Mouse (Mus musculus) bone marrow, adult 2 months (tissue): ENCODE results near the gene Adam1b. TPM values are rescaled to one million over a fixed set of nuclear protein-coding genes. Genes with fewer than 3 reads are reported as not detected.

Experiments
- H3K27ac ChIP-seq: fragments of 200-500 bp; 2 replicates; pipeline ENCODE4 v1.5.1; 2012; ENCODE audit warnings: low read depth, mild to moderate bottlenecking, control low read depth, inconsistent platforms, low read length; ENCODE audit not compliant: control insufficient read depth, poor library complexity, insufficient read depth
- H3K4me1 ChIP-seq: fragments of 200-500 bp; 2 replicates; pipeline ENCODE4 v1.6.1; 2011; ENCODE audit warnings: low read length; ENCODE audit not compliant: control insufficient read depth, insufficient read depth
- H3K4me3 ChIP-seq: fragments of 200-500 bp; replicated peaks from 2 replicates; pipeline ENCODE3; 2011; ENCODE audit warnings: mild to moderate bottlenecking, low read depth, low read length, control low read depth; ENCODE audit not compliant: control insufficient read depth
- CTCF ChIP-seq: fragments of 200-500 bp; IDR thresholded peaks from 2 replicates; pipeline ENCODE4 v1.5.1; 2011; ENCODE audit warnings: low read length, control low read depth; ENCODE audit not compliant: control insufficient read depth, insufficient read depth
- POLR2A ChIP-seq: fragments of 200-500 bp; IDR thresholded peaks from 2 replicates; pipeline ENCODE4 v1.6.1; 2011; ENCODE audit warnings: low read depth, mild to moderate bottlenecking, control low read depth, low read length, borderline replicate concordance; ENCODE audit not compliant: control insufficient read depth
- WGBS: fragments of 180-500 bp; shearing (Covaris S2); methylation state at CpG from one replicate; pipeline ENCODE4 v1.1.7; 2018; 5-methylcytosine and 5-hydroxymethylcytosine counted together
- polyA plus RNA-seq: library from polyadenylated mRNA; stranded (reverse); fragments of >200 nt; gene quantifications from 2 replicates; pipeline ENCODE4 v1.2.4, GENCODE M21; 2011; ENCODE audit warnings: low replicate concordance; ENCODE audit not compliant: missing spikeins, insufficient read depth, insufficient read length

The Adam1b gene
- polyA plus RNA-seq, 1 experiment = not detected

DNA sequence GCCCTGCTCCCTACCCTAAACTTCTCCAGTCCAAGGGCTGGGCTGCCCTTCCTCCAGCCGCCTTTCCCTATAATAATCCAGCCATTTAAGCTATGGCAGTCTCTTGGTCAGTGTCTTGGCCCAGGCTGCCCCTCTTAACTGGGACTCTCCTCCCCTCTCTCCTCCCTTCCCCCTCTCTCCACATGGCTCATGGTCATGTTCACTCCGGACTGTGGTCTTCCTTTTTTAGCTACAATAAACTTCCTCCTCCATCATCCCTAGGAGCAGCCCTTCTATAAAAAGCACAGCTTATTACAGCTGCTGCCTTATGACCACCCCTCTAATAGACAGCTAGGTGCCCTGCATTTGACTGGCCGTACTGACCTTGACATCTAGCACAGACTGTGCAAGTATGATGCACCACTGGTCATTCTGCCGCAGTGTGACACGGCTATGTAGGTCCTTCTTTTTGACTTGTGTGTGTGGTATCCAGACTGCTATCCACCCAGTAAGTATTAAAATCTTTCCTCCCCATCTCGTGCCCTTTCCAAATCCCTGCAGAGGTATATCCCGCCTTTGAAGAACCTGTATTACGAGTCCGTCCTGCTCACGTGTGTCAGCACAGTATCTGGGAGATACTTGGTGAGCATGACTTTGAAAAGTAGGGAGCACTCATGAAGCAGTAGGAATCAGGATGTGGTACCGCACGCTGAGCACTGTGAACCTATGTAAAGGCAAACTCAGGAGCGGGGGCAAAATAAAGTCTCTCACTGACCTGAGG lies 49.3 kb downstream of the Adam1b start:
- Histone ChIP-seq H3K27ac (peak overlapping the region; percentile 20; the same call in 1 of the 2 replicates), H3K4me3 (no peak overlapping the region), H3K4me1 (peaks cover 3% of the 10 kb centered on the region)
- 85% methylated on average over 13 of the region's 13 CpGs for WGBS
- TF ChIP-seq CTCF = no peak
- TF ChIP-seq POLR2A = no peak

GRCm38 (mm10) chr5:121452906-121453305 lies 50.3 kb downstream of the Adam1b start:
- 4% methylated on average over 9 of the region's 9 CpGs for WGBS
- peak overlapping the region; percentile 98 for H3K27ac ChIP-seq
- TF ChIP-seq CTCF (no peak), POLR2A (no peak)
- H3K4me1 ChIP-seq = peaks cover 3% of the 10 kb centered on the region
- peak overlapping the region; percentile 78 for H3K4me3 ChIP-seq

GRCm38 (mm10) chr5:121452026-121452869 lies 51.0 kb downstream of the Adam1b start, which contains the start of gene Erp29:
TSS of gene Erp29 (minus strand) at chr5:121452506.
- peaks cover 3% of the 10 kb centered on the region for H3K4me1 ChIP-seq
- under 1% methylated on average over 94 of the region's 97 CpGs for WGBS
- peak within 1 kb of the TSS; percentile 98 for H3K4me3 ChIP-seq
- TF ChIP-seq POLR2A = peak; percentile 95
- no peak; the same call in 1 of the 2 replicates for TF ChIP-seq CTCF
- peak within 1 kb of the TSS; percentile 98 for H3K27ac ChIP-seq

- peak within 1 kb of the TSS; percentile 98 for H3K4me3 ChIP-seq
- peaks cover 3% of the 10 kb centered on the region for H3K4me1 ChIP-seq
- TF ChIP-seq POLR2A (no peak), CTCF (no peak)
- H3K27ac ChIP-seq = peak within 1 kb of the TSS; percentile 98
- WGBS = 1% methylated on average over 17 of the region's 17 CpGs
Measured at GRCm38 (mm10) chr5:121451644-121452025, 51.6 kb downstream of the Adam1b start, which contains the start of gene Tmem116. TSS of gene Tmem116 (plus strand) at chr5:121451893.

- peak overlapping the region; percentile 98 for H3K4me3 ChIP-seq
- H3K27ac ChIP-seq = peak overlapping the region; percentile 98; the same call in 1 of the 2 replicates
- peaks cover 3% of the 10 kb centered on the region for H3K4me1 ChIP-seq
- WGBS = 1% methylated on average over 8 of the region's 8 CpGs
- no peak for TF ChIP-seq CTCF
- TF ChIP-seq POLR2A = no peak
Measured at GRCm38 (mm10) chr5:121451203-121451602, 52.0 kb downstream of the Adam1b start.

GRCm38 (mm10) chr5:121450476-121450875 lies 52.8 kb downstream of the Adam1b start:
- Histone ChIP-seq H3K4me1 (peaks cover 3% of the 10 kb centered on the region), H3K27ac (peak overlapping the region; percentile 39), H3K4me3 (no peak overlapping the region)
- WGBS = 79% methylated on average over 9 of the region's 9 CpGs
- TF ChIP-seq POLR2A (no peak), CTCF (no peak)

Other genes with a start within 250 kb of the Adam1b start
- 59.7 and 114 TPM in 2 replicates for gene Trafd1, start 117.8 kb downstream of the Adam1b start, polyA plus RNA-seq
- 11.6 and 22.3 TPM in 2 replicates for gene Naa25, start 105.5 kb downstream of the Adam1b start, polyA plus RNA-seq
- gene Tmem116, start 51.5 kb downstream of the Adam1b start, polyA plus RNA-seq = not detected in 2 replicates
- gene Erp29, start 50.9 kb downstream of the Adam1b start, polyA plus RNA-seq = 161 and 240 TPM in 2 replicates
- 2.6 and 2.7 TPM in 2 replicates for gene Adam1a, start 42.0 kb upstream of the Adam1b start, polyA plus RNA-seq
- gene Gm42878, start 42.0 kb upstream of the Adam1b start, polyA plus RNA-seq = 0.23 TPM in 1 of 2 replicates, not detected in the other
- gene Mapkapk5, start 42.5 kb upstream of the Adam1b start, polyA plus RNA-seq = 40.3 and 47.4 TPM in 2 replicates
- 151 and 336 TPM in 2 replicates for gene Aldh2, start 90.4 kb upstream of the Adam1b start, polyA plus RNA-seq
- 1.3 and 2.1 TPM in 2 replicates for gene Acad12, start 115.5 kb upstream of the Adam1b start, polyA plus RNA-seq
- gene Acad10, start 157.1 kb upstream of the Adam1b start, polyA plus RNA-seq = 2.6 and 8.6 TPM in 2 replicates
- 18.7 and 23.4 TPM in 2 replicates for gene Brap, start 157.1 kb upstream of the Adam1b start, polyA plus RNA-seq
- gene Atxn2, start 207.9 kb upstream of the Adam1b start, polyA plus RNA-seq = 42.8 and 60.6 TPM in 2 replicates